Mouse (Mus musculus): ENCODE results near the gene Olfr297. TPM values are rescaled to one million over a fixed set of nuclear protein-coding genes. Genes with fewer than 3 reads are reported as not detected.

The Olfr297 gene
- polyA plus RNA-seq (2015; fragmentation: Nextera tagmentation; extraction: Ambion mirVana) = not detected in 2 replicates

DNA sequence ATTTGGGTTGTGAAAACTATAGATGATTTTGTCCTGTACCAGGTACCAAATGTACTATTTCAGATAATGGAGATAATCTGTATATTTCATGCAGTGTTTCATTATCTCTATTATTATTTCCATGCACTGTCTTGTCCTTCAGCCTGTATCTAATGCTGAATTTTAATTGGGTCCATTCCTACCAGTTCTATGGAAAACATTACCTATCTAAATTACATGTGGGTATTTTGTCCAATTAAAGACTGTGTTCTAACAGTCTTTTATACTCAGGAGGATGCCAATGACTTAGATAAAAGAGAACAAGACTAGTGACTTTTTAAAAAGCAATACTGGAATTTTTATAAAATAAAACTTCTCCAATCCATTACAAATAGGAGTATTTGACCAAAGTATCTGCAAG, at the start of gene Olfr297:
Gene Olfr297 (plus strand): TSS at position 301 of the 400 bp plus-strand sequence.
- no peaks in the 10 kb centered on the region for H3K4me1 ChIP-seq (ENCODE audit: control insufficient read depth, insufficient read depth, low read depth, low read length)
- H3K27me3 ChIP-seq (replicated peaks; ENCODE audit: control insufficient read depth, insufficient read depth, low read length) = no peaks in the 10 kb centered on the region
- H3K27ac ChIP-seq (ENCODE audit: low read depth, low read length) = no peak within 1 kb of the TSS
- no peak within 1 kb of the TSS for H3K4me3 ChIP-seq (ENCODE audit: low read length)
- no peak within 1 kb of the TSS for H3K4me2 ChIP-seq (ENCODE audit: low read length)
- no peaks in the 10 kb centered on the region for H3K36me3 ChIP-seq (ENCODE audit: control insufficient read depth, insufficient read depth, low read length)
- no peaks in the 10 kb centered on the region for H3K9me3 ChIP-seq (ENCODE audit: control insufficient read depth, low read length)
- no peak within 1 kb of the TSS for H3K9ac ChIP-seq (ENCODE audit: low read depth, low read length)
- ATAC-seq = no peak

DNA sequence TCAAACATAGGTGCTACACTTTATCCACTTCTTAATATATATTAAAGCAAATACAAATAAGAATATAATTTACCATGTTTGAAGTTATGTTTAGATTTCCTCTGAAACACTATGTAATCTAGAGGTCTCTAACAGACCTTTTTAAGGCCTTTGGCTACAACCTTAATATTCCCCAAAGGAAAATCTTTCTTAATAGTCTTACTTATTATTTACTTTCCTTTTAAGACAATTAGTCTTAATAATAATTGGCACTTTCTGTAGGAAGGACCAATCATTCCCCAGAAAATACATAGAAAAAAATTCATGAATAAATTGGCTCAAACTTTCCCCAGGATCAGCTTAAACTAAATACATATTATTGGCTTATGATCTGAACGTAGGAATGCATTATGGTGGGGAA, 27.4 kb upstream of the Olfr297 start, which contains the start of gene Olfr298:
Gene Olfr298 (minus strand): TSS at position 101 of the 400 bp plus-strand sequence.
- no peak within 1 kb of the TSS for H3K4me2 ChIP-seq (ENCODE audit: low read length)
- H3K36me3 ChIP-seq (ENCODE audit: control insufficient read depth, insufficient read depth, low read length) = no peaks in the 10 kb centered on the region
- no peak for ATAC-seq
- no peaks in the 10 kb centered on the region for H3K27me3 ChIP-seq (replicated peaks; ENCODE audit: control insufficient read depth, insufficient read depth, low read length)
- H3K27ac ChIP-seq (ENCODE audit: low read depth, low read length) = no peak within 1 kb of the TSS
- no peaks in the 10 kb centered on the region for H3K9me3 ChIP-seq (ENCODE audit: control insufficient read depth, low read length)
- H3K4me3 ChIP-seq (ENCODE audit: low read length) = no peak within 1 kb of the TSS
- 84% methylated on average over 1 of the region's 1 CpGs for WGBS
- no peaks in the 10 kb centered on the region for H3K4me1 ChIP-seq (ENCODE audit: control insufficient read depth, insufficient read depth, low read depth, low read length)
- H3K9ac ChIP-seq (ENCODE audit: low read depth, low read length) = no peak within 1 kb of the TSS

Other genes starting within 250 kb of the Olfr297 start
- gene Olfr310, start 242.8 kb upstream of the Olfr297 start, polyA plus RNA-seq (2015; fragmentation: Nextera tagmentation; extraction: Ambion mirVana) = not detected in 2 replicates
- not detected in 2 replicates for gene Olfr309, start 206.3 kb upstream of the Olfr297 start, polyA plus RNA-seq (2015; fragmentation: Nextera tagmentation; extraction: Ambion mirVana)
- not detected in 2 replicates for gene Olfr308, start 194.3 kb upstream of the Olfr297 start, polyA plus RNA-seq (2015; fragmentation: Nextera tagmentation; extraction: Ambion mirVana)
- gene Olfr307, start 182.4 kb upstream of the Olfr297 start, polyA plus RNA-seq (2015; fragmentation: Nextera tagmentation; extraction: Ambion mirVana) = not detected in 2 replicates
- not detected in 2 replicates for gene Olfr305, start 153.0 kb upstream of the Olfr297 start, polyA plus RNA-seq (2015; fragmentation: Nextera tagmentation; extraction: Ambion mirVana)
- gene Olfr304, start 133.3 kb upstream of the Olfr297 start, polyA plus RNA-seq (2015; fragmentation: Nextera tagmentation; extraction: Ambion mirVana) = not detected in 2 replicates
- gene Olfr303, start 122.2 kb upstream of the Olfr297 start, polyA plus RNA-seq (2015; fragmentation: Nextera tagmentation; extraction: Ambion mirVana) = not detected in 2 replicates
- gene Olfr301, start 116.1 kb upstream of the Olfr297 start, polyA plus RNA-seq (2015; fragmentation: Nextera tagmentation; extraction: Ambion mirVana) = not detected in 2 replicates
- gene Olfr299, start 60.0 kb upstream of the Olfr297 start, polyA plus RNA-seq (2015; fragmentation: Nextera tagmentation; extraction: Ambion mirVana) = not detected in 2 replicates
- not detected in 2 replicates for gene Olfr298, start 27.5 kb upstream of the Olfr297 start, polyA plus RNA-seq (2015; fragmentation: Nextera tagmentation; extraction: Ambion mirVana)
- not detected in 2 replicates for gene Olfr295, start 63.9 kb downstream of the Olfr297 start, polyA plus RNA-seq (2015; fragmentation: Nextera tagmentation; extraction: Ambion mirVana)
- gene Olfr294, start 96.7 kb downstream of the Olfr297 start, polyA plus RNA-seq (2015; fragmentation: Nextera tagmentation; extraction: Ambion mirVana) = not detected in 2 replicates
- gene Olfr293, start 129.1 kb downstream of the Olfr297 start, polyA plus RNA-seq (2015; fragmentation: Nextera tagmentation; extraction: Ambion mirVana) = not detected in 2 replicates
- not detected in 2 replicates for gene Olfr292, start 168.4 kb downstream of the Olfr297 start, polyA plus RNA-seq (2015; fragmentation: Nextera tagmentation; extraction: Ambion mirVana)

Data from hindbrain, embryonic 16.5 days (tissue).